Comparison of ENCODE assay signal across 20 mouse cellular contexts in the genomic region with DNA sequence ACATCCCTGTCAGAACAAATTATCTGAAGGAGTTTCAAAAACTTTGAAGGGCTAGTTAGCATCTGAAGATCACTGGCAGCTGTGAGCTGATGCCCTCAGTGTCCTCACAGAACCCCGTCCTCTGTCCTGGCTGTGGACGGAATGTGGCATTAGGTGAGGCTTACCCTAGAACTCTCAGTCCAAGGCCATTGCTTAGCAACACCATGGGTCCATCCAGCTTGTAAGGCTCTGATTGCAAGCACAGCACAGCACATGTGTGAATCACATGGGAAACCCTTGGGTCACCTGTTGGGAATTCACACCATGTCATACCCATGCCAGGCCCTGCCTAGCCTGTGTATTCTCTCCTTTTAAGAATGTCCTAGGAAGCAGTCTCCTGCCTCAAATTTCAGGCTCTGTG.
"Had no signal": no experiment of that assay in that cellular context is flagged by ENCODE, and none has a peak within 500 bp of the region (broad histone marks: within the 10 kb centered on the region; RNA-seq: fewer than 3 reads in every experiment).

No protein-coding gene starts in this region.

- H3K27me3 ChIP-seq: limb, embryonic 12.5 days; limb, embryonic 15.5 days; liver, embryonic 13.5 days; neural tube, embryonic 12.5 days; neural tube, embryonic 15.5 days; stomach, embryonic 15.5 days had no signal

- H3K4me3 ChIP-seq: limb, embryonic 12.5 days; limb, embryonic 15.5 days; liver, embryonic 13.5 days; neural tube, embryonic 12.5 days; neural tube, embryonic 15.5 days; stomach, embryonic 15.5 days had no signal

- DNase-seq: kidney, postnatal 4 days; left cerebral cortex, postnatal 4 days; liver, embryonic 13.5 days; lung, adult 2 months; lung, postnatal 14 days; lung, postnatal 4 days; midbrain, embryonic 14.5 days; right cerebral cortex, adult 18-20 months; right cerebral cortex, postnatal 14 days; right cerebral cortex, postnatal 4 days; spleen, adult 18-20 months; thymus, adult 2 months; thymus, postnatal 14 days; thymus, postnatal 4 days had no signal

- H3K27ac ChIP-seq: liver, embryonic 13.5 days; neural tube, embryonic 12.5 days; stomach, embryonic 15.5 days had no signal

- H3K9ac ChIP-seq: limb, embryonic 12.5 days; limb, embryonic 15.5 days; liver, embryonic 13.5 days; neural tube, embryonic 12.5 days; neural tube, embryonic 15.5 days; stomach, embryonic 15.5 days had no signal

- H3K4me2 ChIP-seq: limb, embryonic 12.5 days; limb, embryonic 15.5 days; liver, embryonic 13.5 days; midbrain, embryonic 11.5 days; neural tube, embryonic 12.5 days; neural tube, embryonic 15.5 days; stomach, embryonic 15.5 days had no signal

- H3K9me3 ChIP-seq: limb, embryonic 12.5 days; limb, embryonic 15.5 days; liver, embryonic 13.5 days; neural tube, embryonic 12.5 days; neural tube, embryonic 15.5 days; stomach, embryonic 15.5 days had no signal
